Mouse (Mus musculus) stomach, postnatal 0 days (tissue): ENCODE data around the gene Irf4. TPM values are rescaled to one million over a fixed set of nuclear protein-coding genes. Genes with fewer than 3 reads are reported as not detected.

ENCODE experiments used
- ATAC-seq: fragments of 200-750 bp; cut with Nextera tagmentation; 2 replicates; pipeline ENCODE4 v1.8.0; 2017; ENCODE audit not compliant: low FRiP score, low TSS enrichment
- DNase-seq: peaks from one replicate; pipeline ENCODE4 v3.0.0-alpha.2; 2016; ENCODE audit warnings: low spot score
- H3K27ac ChIP-seq: fragments of 300-500 bp; sonication (generic); replicated peaks from 2 replicates; pipeline ENCODE4 v1.5.1; 2014; ENCODE audit warnings: mild to moderate bottlenecking, control low read depth
- H3K27me3 ChIP-seq: fragments of 300-500 bp; sonication (generic); 2 replicates; pipeline ENCODE4 v1.6.1; 2014; ENCODE audit warnings: low read length; ENCODE audit not compliant: control insufficient read depth, insufficient read depth
- H3K36me3 ChIP-seq: fragments of 300-500 bp; sonication (generic); 2 replicates; pipeline ENCODE4 v1.6.1; 2014; ENCODE audit warnings: low read length, mixed read lengths; ENCODE audit not compliant: control insufficient read depth, insufficient read depth
- H3K4me1 ChIP-seq: fragments of 300-500 bp; sonication (generic); replicated peaks from 2 replicates; pipeline ENCODE4 v1.6.1; 2014; ENCODE audit warnings: antibody characterized with exemption; ENCODE audit not compliant: control insufficient read depth, insufficient read depth
- H3K4me2 ChIP-seq: fragments of 300-500 bp; sonication (generic); replicated peaks from 2 replicates; pipeline ENCODE4 v1.6.1; 2014; ENCODE audit warnings: low read depth, mild to moderate bottlenecking, control low read depth, moderate library complexity
- H3K4me3 ChIP-seq: fragments of 300-500 bp; sonication (generic); 2 replicates; pipeline ENCODE4 v1.5.1; 2014; ENCODE audit warnings: low read depth, low read length, control low read depth
- H3K9ac ChIP-seq: fragments of 300-500 bp; sonication (generic); 2 replicates; pipeline ENCODE4 v1.6.1; 2014; ENCODE audit warnings: mild to moderate bottlenecking, low read length, control low read depth, mixed read lengths
- H3K9me3 ChIP-seq: fragments of 300-500 bp; sonication (generic); 2 replicates; pipeline ENCODE4 v1.6.1; 2016; ENCODE audit warnings: low read length; ENCODE audit not compliant: control insufficient read depth
- CTCF ChIP-seq: IDR thresholded peaks from 2 replicates; pipeline ENCODE4 v1.5.1; 2016; ENCODE audit warnings: antibody characterized with exemption, low read depth, mild to moderate bottlenecking, moderate library complexity
- EP300 ChIP-seq: optimal IDR thresholded peaks from 2 replicates; pipeline ENCODE3; 2016; ENCODE audit warnings: antibody characterized with exemption
- WGBS: fragments of 180-500 bp; shearing (Covaris S2); extraction: QIAGEN DNeasy Blood & Tissue Kit; methylation state at CpG from one replicate; pipeline ENCODE4 v1.1.7; 2014; 5-methylcytosine and 5-hydroxymethylcytosine counted together
- polyA plus RNA-seq: library from polyadenylated mRNA; unstranded; fragments of >200 nt; fragmentation: Nextera tagmentation; extraction: Ambion mirVana; gene quantifications from 2 replicates; pipeline ENCODE4 v1.2.1, GENCODE M21; 2015

Gene Irf4
- polyA plus RNA-seq, 1 experiment from 2014 or later, result 0.05 TPM

GRCm38 (mm10) chr13:30750461-30751303 lies 1.7 kb downstream of the Irf4 start:
- Histone ChIP-seq H3K4me2 (peak overlapping the region; percentile 51), H3K9me3 (no peaks in the 10 kb centered on the region), H3K4me1 (peaks cover 2% of the 10 kb centered on the region; the same call in 1 of the 2 replicates), H3K27me3 (peaks cover 14% of the 10 kb centered on the region; the same call in 1 of the 2 replicates), H3K36me3 (no peaks in the 10 kb centered on the region), H3K4me3 (peak overlapping the region; percentile 21), H3K27ac (no peak overlapping the region), H3K9ac (no peak overlapping the region)
- 4% methylated on average over 33 of the region's 33 CpGs for WGBS
- ATAC-seq (no peak), DNase-seq (no peak)
- TF ChIP-seq EP300, result no peak
- TF ChIP-seq CTCF, result no peak

- ATAC-seq, result no peak
- H3K27me3 ChIP-seq, result peaks cover 14% of the 10 kb centered on the region; the same call in 1 of the 2 replicates
- H3K9me3 ChIP-seq, result no peaks in the 10 kb centered on the region
- no peak overlapping the region for H3K27ac ChIP-seq
- TF ChIP-seq CTCF (no peak), EP300 (no peak)
- H3K36me3 ChIP-seq, result no peaks in the 10 kb centered on the region
- no peak for DNase-seq
- H3K4me3 ChIP-seq, result no peak overlapping the region
- H3K4me1 ChIP-seq, result peaks cover 2% of the 10 kb centered on the region; the same call in 1 of the 2 replicates
- no peak overlapping the region for H3K4me2 ChIP-seq
- H3K9ac ChIP-seq, result no peak overlapping the region
- 56% methylated on average over 6 of the region's 6 CpGs for WGBS
These were observed 2.2 kb downstream of the Irf4 start for GRCm38 (mm10) chr13:30751304-30751580.

GRCm38 (mm10) chr13:30752581-30753187 lies 3.7 kb downstream of the Irf4 start:
- H3K4me3 ChIP-seq, result no peak overlapping the region
- H3K9ac ChIP-seq, result no peak overlapping the region
- 78% methylated on average over 4 of the region's 4 CpGs for WGBS
- H3K27me3 ChIP-seq, result peaks cover 14% of the 10 kb centered on the region; the same call in 1 of the 2 replicates
- DNase-seq, result no peak
- no peak overlapping the region for H3K27ac ChIP-seq
- H3K9me3 ChIP-seq, result no peaks in the 10 kb centered on the region
- H3K4me1 ChIP-seq, result peaks cover 2% of the 10 kb centered on the region; the same call in 1 of the 2 replicates
- no peak overlapping the region for H3K4me2 ChIP-seq
- no peak for ATAC-seq
- no peaks in the 10 kb centered on the region for H3K36me3 ChIP-seq
- no peak for TF ChIP-seq CTCF
- TF ChIP-seq EP300, result no peak

GRCm38 (mm10) chr13:30753441-30753840 lies 4.4 kb downstream of the Irf4 start:
- WGBS, result 80% methylated on average over 3 of the region's 3 CpGs
- ATAC-seq, result no peak

GRCm38 (mm10) chr13:30754066-30754465 lies 5.0 kb downstream of the Irf4 start:
- Histone ChIP-seq H3K27me3 (peaks cover 7% of the 10 kb centered on the region; the same call in 1 of the 2 replicates), H3K4me2 (no peak overlapping the region), H3K4me1 (peaks cover 2% of the 10 kb centered on the region; the same call in 1 of the 2 replicates), H3K27ac (no peak overlapping the region), H3K4me3 (no peak overlapping the region), H3K9ac (no peak overlapping the region), H3K36me3 (no peaks in the 10 kb centered on the region), H3K9me3 (no peaks in the 10 kb centered on the region)
- TF ChIP-seq CTCF (no peak), EP300 (no peak)
- DNase-seq, result no peak
- ATAC-seq, result no peak
- WGBS, result 80% methylated on average over 4 of the region's 4 CpGs

More at GRCm38 (mm10) chr13:30753441-30753840, 4.4 kb downstream of the Irf4 start:
- peaks cover 2% of the 10 kb centered on the region; the same call in 1 of the 2 replicates for H3K4me1 ChIP-seq
- H3K27ac ChIP-seq, result no peak overlapping the region
- no peak overlapping the region for H3K4me3 ChIP-seq
- H3K27me3 ChIP-seq, result peaks cover 13% of the 10 kb centered on the region; the same call in 1 of the 2 replicates
- H3K4me2 ChIP-seq, result no peak overlapping the region
- no peak for DNase-seq
- H3K9ac ChIP-seq, result no peak overlapping the region
- H3K36me3 ChIP-seq, result no peaks in the 10 kb centered on the region
- no peaks in the 10 kb centered on the region for H3K9me3 ChIP-seq
- no peak for TF ChIP-seq CTCF
- TF ChIP-seq EP300, result no peak
